In the genomic region with DNA sequence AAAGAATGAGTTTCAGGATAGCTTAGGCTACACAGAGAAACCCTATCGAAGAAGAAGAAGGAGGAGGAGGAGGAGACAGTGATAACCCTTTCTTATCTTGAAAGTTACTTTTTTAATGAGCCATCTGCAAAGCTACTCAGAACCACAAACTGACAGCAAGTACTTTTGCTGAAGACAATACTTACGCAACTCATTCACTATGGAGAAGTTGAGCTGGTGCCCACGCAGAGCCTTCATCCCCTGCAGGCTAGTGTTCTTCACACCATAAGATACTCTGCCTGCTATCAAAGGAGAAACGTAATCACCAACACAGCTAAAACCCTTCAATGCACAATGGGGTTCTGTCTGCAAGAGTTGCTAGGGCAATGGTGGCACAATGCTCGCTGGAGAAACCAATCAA, we compare ENCODE assay signal across 18 mouse cellular contexts.
"Had no signal": no experiment of that assay in that cellular context is flagged by ENCODE, and none has a peak within 500 bp of the region (broad histone marks: within the 10 kb centered on the region; RNA-seq: fewer than 3 reads in every experiment).

No protein-coding gene starts in this region.

- H3K9me3 ChIP-seq: liver, embryonic 12.5 days; midbrain, embryonic 10.5 days; midbrain, embryonic 12.5 days; neural tube, embryonic 12.5 days; stomach, embryonic 15.5 days had no signal

- H3K4me3 ChIP-seq: liver, embryonic 12.5 days; midbrain, embryonic 10.5 days; midbrain, embryonic 12.5 days; myocyte; neural tube, embryonic 12.5 days; stomach, embryonic 15.5 days had no signal

- H3K9ac ChIP-seq: liver, embryonic 12.5 days; liver, embryonic 14.5 days; lung, embryonic 14.5 days; midbrain, embryonic 12.5 days; neural tube, embryonic 12.5 days; stomach, embryonic 15.5 days had no signal

- H3K4me1 ChIP-seq: liver, embryonic 12.5 days; midbrain, embryonic 10.5 days; stomach, embryonic 15.5 days had no signal

- H3K36me3 ChIP-seq: liver, embryonic 12.5 days; midbrain, embryonic 10.5 days; midbrain, embryonic 12.5 days; neural tube, embryonic 12.5 days; stomach, embryonic 15.5 days had no signal

- H3K27ac ChIP-seq: liver, embryonic 12.5 days; liver, embryonic 14.5 days; midbrain, embryonic 10.5 days; midbrain, embryonic 12.5 days; neural tube, embryonic 12.5 days; stomach, embryonic 15.5 days; stomach, postnatal 0 days had no signal

- DNase-seq: lung, adult 18-20 months; lung, embryonic 14.5 days; lung, postnatal 10 days; lung, postnatal 4 days; midbrain, embryonic 14.5 days; spleen, adult 18-20 months; thymus, adult 2 months; thymus, postnatal 25 days; thymus, postnatal 4 days had no signal

- H3K27me3 ChIP-seq: liver, embryonic 12.5 days; midbrain, embryonic 12.5 days; neural tube, embryonic 12.5 days; stomach, embryonic 15.5 days had no signal

- ATAC-seq: liver, embryonic 12.5 days; midbrain, embryonic 16.5 days had no signal
